Mouse (Mus musculus): Measurements from ENCODE around the gene Rnf6. TPM values are rescaled to one million over a fixed set of nuclear protein-coding genes. Genes with fewer than 3 reads are reported as not detected.
"Not testable (repeated sequence)": the region's sequence is repeated elsewhere in the genome, so short reads cannot be mapped to it uniquely, and the experiment has no call there.

Rnf6 gene
- polyA plus RNA-seq, 1 experiment from 2014 or later = 71.2 TPM

DNA sequence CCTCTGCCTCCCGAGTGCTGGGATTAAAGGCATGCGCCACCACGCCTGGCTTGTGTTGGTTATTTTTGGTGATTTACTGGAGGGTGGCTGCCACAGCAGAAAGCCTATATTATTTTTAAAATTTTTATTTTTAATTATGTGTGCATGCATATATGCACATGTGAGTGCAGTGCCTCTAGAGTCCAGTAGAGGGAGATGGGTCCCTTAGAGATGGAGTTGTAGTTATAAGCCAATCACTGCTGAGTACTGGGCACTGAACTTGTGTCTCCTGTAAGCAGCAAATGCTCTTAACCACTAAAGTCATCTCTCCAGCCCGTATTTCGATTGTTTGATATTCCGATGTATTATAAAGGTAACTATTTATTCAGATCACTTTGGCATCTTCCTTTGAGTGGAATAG, 20.8 kb downstream of the Rnf6 start:
- peaks cover 38% of the 10 kb centered on the region for H3K36me3 ChIP-seq (ENCODE audit: insufficient read depth, low read length)
- 92% methylated on average over 6 of the region's 6 CpGs for WGBS
- no peak for ATAC-seq (ENCODE audit: low FRiP score, low TSS enrichment)

GRCm38 (mm10) chr5:146199540-146199939, 21.8 kb downstream of the Rnf6 start:
- Histone ChIP-seq H3K27ac (ENCODE audit: low read length) (0 out of 2 replicates have a peak overlapping the region, but pooled peaks have one; percentile 53), H3K4me1 (ENCODE audit: insufficient read depth, low read length) (peaks cover 2% of the 10 kb centered on the region; the same call in 1 of the 2 replicates)
- 73% methylated on average over 2 of the region's 2 CpGs for WGBS

More for the DNA sequence above, 20.8 kb downstream of the Rnf6 start:
- no peak overlapping the region for H3K4me3 ChIP-seq (ENCODE audit: low read length)
- 0 out of 2 replicates have a peak, but pooled peaks cover 3% of the 10 kb centered on the region for H3K9me3 ChIP-seq (ENCODE audit: low read length)
- H3K27ac ChIP-seq (ENCODE audit: low read length) = no peak overlapping the region
- H3K9ac ChIP-seq (replicated peaks; ENCODE audit: low read length) = no peak overlapping the region
- no peaks in the 10 kb centered on the region for H3K27me3 ChIP-seq (ENCODE audit: insufficient read depth, low read length)
- peaks cover 10% of the 10 kb centered on the region for H3K4me1 ChIP-seq (ENCODE audit: insufficient read depth, low read length)
- H3K4me2 ChIP-seq (replicated peaks; ENCODE audit: low read depth, low read length) = no peak overlapping the region

DNA sequence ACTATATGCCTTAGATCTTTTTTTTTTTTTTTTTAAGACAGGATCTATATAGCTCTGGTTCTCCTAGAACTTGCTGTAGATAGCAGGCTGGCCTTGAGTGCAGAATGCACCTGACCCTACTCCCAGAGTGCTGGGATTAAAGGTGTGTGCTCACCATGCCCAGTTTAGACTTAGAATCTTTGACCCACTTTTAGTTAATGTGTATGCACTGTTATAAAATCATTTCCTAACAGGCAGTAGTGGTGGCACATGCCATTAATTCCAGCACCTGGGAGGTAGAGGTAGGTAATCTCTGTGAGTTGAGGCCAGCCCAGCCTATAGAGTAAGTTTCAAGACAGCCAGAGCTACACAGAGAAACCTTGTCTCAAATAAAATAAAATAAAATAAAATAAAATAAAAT, 22.3 kb downstream of the Rnf6 start:
- Histone ChIP-seq H3K9ac (replicated peaks; ENCODE audit: low read length) (no peak overlapping the region), H3K4me2 (replicated peaks; ENCODE audit: low read depth, low read length) (no peak overlapping the region), H3K4me1 (ENCODE audit: insufficient read depth, low read length) (no peaks in the 10 kb centered on the region), H3K27ac (ENCODE audit: low read length) (no peak overlapping the region), H3K27me3 (ENCODE audit: insufficient read depth, low read length) (no peaks in the 10 kb centered on the region), H3K9me3 (ENCODE audit: low read length) (0 out of 2 replicates have a peak, but pooled peaks cover 3% of the 10 kb centered on the region), H3K4me3 (ENCODE audit: low read length) (no peak overlapping the region), H3K36me3 (ENCODE audit: insufficient read depth, low read length) (peaks cover 25% of the 10 kb centered on the region)
- peak; percentile 93 for ATAC-seq (ENCODE audit: low FRiP score, low TSS enrichment)

More at GRCm38 (mm10) chr5:146199540-146199939, 21.8 kb downstream of the Rnf6 start:
- Histone ChIP-seq H3K9me3 (ENCODE audit: low read length) (0 out of 2 replicates have a peak, but pooled peaks cover 3% of the 10 kb centered on the region), H3K9ac (replicated peaks; ENCODE audit: low read length) (no peak overlapping the region), H3K4me2 (replicated peaks; ENCODE audit: low read depth, low read length) (no peak overlapping the region), H3K36me3 (ENCODE audit: insufficient read depth, low read length) (peaks cover 29% of the 10 kb centered on the region), H3K27me3 (ENCODE audit: insufficient read depth, low read length) (no peaks in the 10 kb centered on the region), H3K4me3 (ENCODE audit: low read length) (no peak overlapping the region)
- peak; percentile 27; the same call in 1 of the 2 replicates for ATAC-seq (ENCODE audit: low FRiP score, low TSS enrichment)

DNA sequence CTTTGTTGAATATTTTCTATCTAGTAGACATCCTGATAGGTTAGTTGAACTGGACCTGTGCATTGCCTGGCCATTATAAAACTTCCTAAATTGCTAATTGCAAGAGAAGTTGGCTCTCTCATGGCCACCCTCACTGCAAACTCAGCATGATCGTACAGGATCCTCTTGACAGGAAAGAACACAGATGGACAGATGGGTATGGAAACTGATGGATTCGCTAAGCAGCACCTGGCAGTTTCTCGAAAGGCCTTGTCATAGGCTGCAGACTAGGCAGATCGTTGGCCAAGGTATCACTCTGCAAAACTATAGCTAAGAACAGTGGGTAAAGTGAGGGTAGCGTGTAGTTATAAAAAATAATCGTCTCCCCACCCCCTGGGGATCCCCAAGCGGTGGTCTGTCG, 28.0 kb downstream of the Rnf6 start:
- H3K9me3 ChIP-seq (ENCODE audit: low read length) = no peaks in the 10 kb centered on the region
- H3K4me3 ChIP-seq (ENCODE audit: low read length) = no peak overlapping the region
- ATAC-seq (ENCODE audit: low FRiP score, low TSS enrichment) = no peak
- H3K27ac ChIP-seq (ENCODE audit: low read length) = no peak overlapping the region
- H3K4me1 ChIP-seq (ENCODE audit: insufficient read depth, low read length) = no peaks in the 10 kb centered on the region
- no peak overlapping the region for H3K9ac ChIP-seq (replicated peaks; ENCODE audit: low read length)
- no peak overlapping the region for H3K4me2 ChIP-seq (replicated peaks; ENCODE audit: low read depth, low read length)
- no peaks in the 10 kb centered on the region for H3K27me3 ChIP-seq (ENCODE audit: insufficient read depth, low read length)
- H3K36me3 ChIP-seq (ENCODE audit: insufficient read depth, low read length) = no peaks in the 10 kb centered on the region
- 87% methylated on average over 8 of the region's 8 CpGs for WGBS

DNA sequence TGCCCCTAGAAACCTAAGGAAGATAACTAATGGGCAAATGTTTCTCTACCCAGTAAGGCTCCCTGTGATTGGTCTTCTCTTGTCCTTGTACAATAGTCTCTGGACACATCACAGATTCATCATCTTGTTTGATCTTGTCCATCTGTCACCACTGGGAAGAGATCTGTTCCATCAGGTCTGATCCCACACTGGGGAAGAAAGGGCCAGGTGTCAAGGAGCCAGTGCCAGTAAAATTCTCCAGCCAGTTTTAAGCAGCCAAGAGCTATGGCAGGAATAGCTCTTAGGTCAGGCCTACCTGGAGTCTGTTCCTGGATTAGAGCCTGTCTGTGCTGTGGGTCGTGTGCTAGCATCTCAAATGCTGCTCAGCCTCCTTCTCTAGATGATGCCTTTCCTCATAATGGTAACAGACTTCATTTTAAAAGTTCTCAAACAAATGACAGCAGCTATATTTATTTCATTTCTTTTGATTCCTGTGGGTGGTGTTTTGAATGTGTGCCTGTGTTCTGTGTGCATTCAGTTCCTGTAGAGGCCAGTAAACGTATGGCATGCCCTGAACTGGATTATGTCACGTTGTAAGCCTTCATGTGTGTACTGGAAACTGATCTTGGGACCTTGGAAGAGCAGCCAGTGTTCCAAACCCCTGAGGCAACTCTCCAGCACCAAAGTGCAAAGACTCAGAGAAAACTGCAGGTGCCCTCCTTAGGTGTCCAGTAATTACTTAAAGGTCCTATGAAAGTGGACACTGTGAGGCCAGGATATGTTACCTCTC, 30.7 kb downstream of the Rnf6 start:
- no peak overlapping the region for H3K27ac ChIP-seq (ENCODE audit: low read length)
- H3K4me2 ChIP-seq (replicated peaks; ENCODE audit: low read depth, low read length) = no peak overlapping the region
- no peaks in the 10 kb centered on the region for H3K27me3 ChIP-seq (ENCODE audit: insufficient read depth, low read length)
- no peak overlapping the region for H3K9ac ChIP-seq (replicated peaks; ENCODE audit: low read length)
- H3K4me1 ChIP-seq (ENCODE audit: insufficient read depth, low read length) = no peaks in the 10 kb centered on the region
- no peak for ATAC-seq (ENCODE audit: low FRiP score, low TSS enrichment)
- WGBS = 58% methylated on average over 3 of the region's 3 CpGs
- no peaks in the 10 kb centered on the region for H3K36me3 ChIP-seq (ENCODE audit: insufficient read depth, low read length)
- H3K4me3 ChIP-seq (ENCODE audit: low read length) = no peak overlapping the region
- H3K9me3 ChIP-seq (ENCODE audit: low read length) = no peaks in the 10 kb centered on the region

DNA sequence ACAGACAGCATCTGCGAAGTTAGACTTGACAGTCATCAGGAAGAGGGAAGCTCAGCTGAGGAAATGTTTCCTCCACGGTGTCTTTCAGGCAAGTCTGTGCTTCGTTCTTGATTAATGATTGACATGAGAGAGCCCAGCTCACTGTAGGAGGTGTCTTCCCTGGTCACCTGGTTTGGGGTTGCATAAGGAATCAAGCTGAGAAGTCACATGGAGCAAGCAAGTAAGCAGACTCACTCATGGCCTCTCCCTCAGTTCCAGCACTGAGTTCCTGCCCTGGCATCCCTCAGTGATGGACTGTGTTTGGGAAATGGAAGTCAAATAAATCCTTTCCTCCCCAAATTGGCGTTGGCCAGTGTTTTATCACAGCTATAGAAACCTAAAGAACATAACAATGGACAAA, 31.3 kb downstream of the Rnf6 start:
- H3K9ac ChIP-seq (replicated peaks; ENCODE audit: low read length) = no peak overlapping the region
- no peaks in the 10 kb centered on the region for H3K9me3 ChIP-seq (ENCODE audit: low read length)
- no peak overlapping the region for H3K4me2 ChIP-seq (replicated peaks; ENCODE audit: low read depth, low read length)
- WGBS = 55% methylated on average over 4 of the region's 4 CpGs
- no peak overlapping the region for H3K27ac ChIP-seq (ENCODE audit: low read length)
- no peak overlapping the region for H3K4me3 ChIP-seq (ENCODE audit: low read length)
- no peaks in the 10 kb centered on the region for H3K36me3 ChIP-seq (ENCODE audit: insufficient read depth, low read length)
- H3K27me3 ChIP-seq (ENCODE audit: insufficient read depth, low read length) = no peaks in the 10 kb centered on the region
- H3K4me1 ChIP-seq (ENCODE audit: insufficient read depth, low read length) = no peaks in the 10 kb centered on the region
- peak; percentile 83 for ATAC-seq (ENCODE audit: low FRiP score, low TSS enrichment)

DNA sequence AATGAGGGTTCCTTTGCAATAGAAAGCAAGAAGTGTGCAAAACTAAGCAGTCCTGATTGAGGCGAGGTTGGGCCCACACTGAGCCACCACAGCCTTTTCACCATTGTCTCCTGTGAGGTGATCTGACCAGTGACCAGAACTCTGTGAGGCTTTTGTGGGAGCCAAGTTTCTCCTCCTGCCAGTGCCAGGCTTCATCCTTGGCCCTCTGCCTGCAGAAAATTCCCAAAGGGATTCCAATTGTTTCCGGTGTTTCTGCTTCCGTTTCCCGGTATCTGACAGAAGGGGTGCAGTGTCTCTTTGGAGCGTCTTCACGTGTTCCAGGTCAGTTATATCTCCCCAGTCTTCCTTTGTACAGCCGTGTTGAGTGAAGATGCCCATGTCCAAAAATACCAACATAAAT, 32.6 kb downstream of the Rnf6 start:
- H3K9me3 ChIP-seq (ENCODE audit: low read length) = no peaks in the 10 kb centered on the region
- WGBS = 90% methylated on average over 7 of the region's 7 CpGs
- no peak overlapping the region for H3K27ac ChIP-seq (ENCODE audit: low read length)
- H3K4me3 ChIP-seq (ENCODE audit: low read length) = no peak overlapping the region
- no peaks in the 10 kb centered on the region for H3K27me3 ChIP-seq (ENCODE audit: insufficient read depth, low read length)
- H3K36me3 ChIP-seq (ENCODE audit: insufficient read depth, low read length) = no peaks in the 10 kb centered on the region
- ATAC-seq (ENCODE audit: low FRiP score, low TSS enrichment) = no peak
- no peaks in the 10 kb centered on the region for H3K4me1 ChIP-seq (ENCODE audit: insufficient read depth, low read length)
- H3K4me2 ChIP-seq (replicated peaks; ENCODE audit: low read depth, low read length) = no peak overlapping the region
- H3K9ac ChIP-seq (replicated peaks; ENCODE audit: low read length) = no peak overlapping the region

GRCm38 (mm10) chr5:146188144-146188543, 33.2 kb downstream of the Rnf6 start:
- 91% methylated on average over 1 of the region's 1 CpGs for WGBS
- H3K4me1 ChIP-seq (ENCODE audit: insufficient read depth, low read length) = no peaks in the 10 kb centered on the region
- no peak overlapping the region for H3K4me3 ChIP-seq (ENCODE audit: low read length)
- no peak; the same call in 1 of the 2 replicates for ATAC-seq (ENCODE audit: low FRiP score, low TSS enrichment)
- no peak overlapping the region for H3K4me2 ChIP-seq (replicated peaks; ENCODE audit: low read depth, low read length)
- H3K27me3 ChIP-seq (ENCODE audit: insufficient read depth, low read length) = no peaks in the 10 kb centered on the region
- no peaks in the 10 kb centered on the region for H3K36me3 ChIP-seq (ENCODE audit: insufficient read depth, low read length)
- no peaks in the 10 kb centered on the region for H3K9me3 ChIP-seq (ENCODE audit: low read length)
- no peak overlapping the region for H3K27ac ChIP-seq (ENCODE audit: low read length)
- no peak overlapping the region for H3K9ac ChIP-seq (replicated peaks; ENCODE audit: low read length)

DNA sequence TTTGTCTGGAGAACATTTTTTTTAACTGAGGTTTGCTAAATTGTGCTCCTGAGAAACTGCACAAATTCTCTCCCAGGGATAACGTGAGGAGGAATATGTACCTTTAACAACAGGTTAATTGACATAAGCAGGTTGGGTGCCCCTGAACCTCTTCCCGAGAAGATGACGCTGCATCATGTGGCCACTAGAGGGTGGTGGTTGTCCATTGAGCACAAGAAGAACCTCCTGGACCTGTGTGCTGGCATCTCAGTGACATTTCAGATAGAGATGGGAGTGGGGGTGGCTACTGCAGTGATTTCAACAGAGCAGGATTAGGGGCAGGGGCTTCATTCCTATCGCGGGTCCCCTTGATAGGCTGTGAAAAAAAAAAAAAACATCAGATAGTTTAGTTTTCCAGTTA, 33.9 kb downstream of the Rnf6 start:
- ATAC-seq (ENCODE audit: low FRiP score, low TSS enrichment); H3K4me3 ChIP-seq (ENCODE audit: low read length): not testable (repeated sequence)
- 14% methylated on average over 5 of the region's 5 CpGs for WGBS

DNA sequence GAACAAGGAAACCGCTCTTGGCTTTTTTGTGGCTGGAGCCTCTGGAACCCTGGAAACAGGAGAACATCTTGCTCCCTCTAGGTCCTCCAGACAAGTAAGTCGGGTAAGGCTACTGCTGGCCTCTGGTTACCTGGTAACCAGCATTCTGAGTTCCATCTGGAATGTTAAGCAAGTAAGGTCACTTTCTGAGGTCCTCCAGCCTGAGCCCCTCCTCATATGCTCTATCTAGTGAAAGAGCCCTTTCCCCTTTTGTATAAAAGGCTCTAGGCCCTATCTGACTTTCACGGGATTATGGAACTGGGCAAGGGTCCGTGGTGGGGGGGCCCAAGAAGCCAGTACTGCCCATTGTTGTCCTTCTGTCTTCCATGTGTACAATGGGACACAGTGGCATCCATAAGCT, 36.2 kb downstream of the Rnf6 start, which contains the start of gene 1700001J03Rik:
Gene 1700001J03Rik (minus strand): TSS at position 101 of the 400 bp plus-strand sequence.
- not testable (repeated sequence) for H3K27ac ChIP-seq (ENCODE audit: low read length); H3K9me3 ChIP-seq (ENCODE audit: low read length); H3K4me3 ChIP-seq (ENCODE audit: low read length); H3K27me3 ChIP-seq (ENCODE audit: insufficient read depth, low read length); H3K36me3 ChIP-seq (ENCODE audit: insufficient read depth, low read length); ATAC-seq (ENCODE audit: low FRiP score, low TSS enrichment); H3K4me1 ChIP-seq (ENCODE audit: insufficient read depth, low read length); H3K4me2 ChIP-seq (replicated peaks; ENCODE audit: low read depth, low read length); H3K9ac ChIP-seq (replicated peaks; ENCODE audit: low read length)
- 76% methylated on average over 4 of the region's 4 CpGs for WGBS

More for the DNA sequence above, 33.9 kb downstream of the Rnf6 start:
- not testable (repeated sequence) for H3K4me1 ChIP-seq (ENCODE audit: insufficient read depth, low read length); H3K36me3 ChIP-seq (ENCODE audit: insufficient read depth, low read length); H3K9ac ChIP-seq (replicated peaks; ENCODE audit: low read length); H3K4me2 ChIP-seq (replicated peaks; ENCODE audit: low read depth, low read length); H3K9me3 ChIP-seq (ENCODE audit: low read length); H3K27ac ChIP-seq (ENCODE audit: low read length); H3K27me3 ChIP-seq (ENCODE audit: insufficient read depth, low read length)
